Mouse (Mus musculus) midbrain, embryonic 16.5 days (tissue): ENCODE measurements around the gene Olfr378. TPM values are rescaled to one million over a fixed set of nuclear protein-coding genes. Genes with fewer than 3 reads are reported as not detected.

ENCODE experiments used
- ATAC-seq: fragments of 200-750 bp; cut with Nextera tagmentation; 2 replicates; pipeline ENCODE4 v1.8.0; 2017; ENCODE audit warnings: moderate TSS enrichment
- H3K27ac ChIP-seq: fragments of 300-500 bp; sonication (generic); 2 replicates; pipeline ENCODE4 v1.5.1; 2014; ENCODE audit warnings: mild to moderate bottlenecking, low read length, mixed read lengths
- H3K27me3 ChIP-seq: fragments of 300-500 bp; sonication (generic); 2 replicates; pipeline ENCODE4 v1.6.1; 2014; ENCODE audit warnings: low read depth, low read length, mixed read lengths; ENCODE audit not compliant: control insufficient read depth, insufficient read depth
- H3K36me3 ChIP-seq: fragments of 300-500 bp; sonication (generic); 2 replicates; pipeline ENCODE4 v1.6.1; 2014; ENCODE audit warnings: mild to moderate bottlenecking, low read length, moderate library complexity, mixed read lengths; ENCODE audit not compliant: control insufficient read depth, insufficient read depth
- H3K4me1 ChIP-seq: fragments of 300-500 bp; sonication (generic); 2 replicates; pipeline ENCODE4 v1.6.1; 2014; ENCODE audit warnings: mild to moderate bottlenecking, low read length, mixed read lengths; ENCODE audit not compliant: control insufficient read depth, insufficient read depth
- H3K4me2 ChIP-seq: fragments of 300-500 bp; sonication (generic); 2 replicates; pipeline ENCODE4 v1.6.1; 2014; ENCODE audit warnings: mild to moderate bottlenecking, low read length, mixed read lengths
- H3K4me3 ChIP-seq: fragments of 300-500 bp; sonication (generic); 2 replicates; pipeline ENCODE4 v1.5.1; 2014; ENCODE audit warnings: low read depth, mild to moderate bottlenecking, low read length, moderate library complexity, mixed read lengths
- H3K9ac ChIP-seq: fragments of 300-500 bp; sonication (generic); 2 replicates; pipeline ENCODE4 v1.6.1; 2014; ENCODE audit warnings: low read depth, low read length, mixed read lengths
- H3K9me3 ChIP-seq: fragments of 300-500 bp; sonication (generic); replicated peaks from 2 replicates; pipeline ENCODE4 v1.6.1; 2014; ENCODE audit warnings: mild to moderate bottlenecking, low read length, mixed read lengths; ENCODE audit not compliant: control insufficient read depth, poor library complexity, severe bottlenecking
- WGBS: fragments of 180-500 bp; shearing (Covaris S2); extraction: QIAGEN DNeasy Blood & Tissue Kit; methylation state at CpG from one replicate; pipeline ENCODE4 v1.1.7; 2014; 5-methylcytosine and 5-hydroxymethylcytosine counted together
- polyA plus RNA-seq: library from polyadenylated mRNA; unstranded; fragments of >200 nt; fragmentation: Nextera tagmentation; extraction: Ambion mirVana; gene quantifications from 2 replicates; pipeline ENCODE4 v1.2.1, GENCODE M21; 2015

The Olfr378 gene
- polyA plus RNA-seq: not detected in 2 replicates

DNA sequence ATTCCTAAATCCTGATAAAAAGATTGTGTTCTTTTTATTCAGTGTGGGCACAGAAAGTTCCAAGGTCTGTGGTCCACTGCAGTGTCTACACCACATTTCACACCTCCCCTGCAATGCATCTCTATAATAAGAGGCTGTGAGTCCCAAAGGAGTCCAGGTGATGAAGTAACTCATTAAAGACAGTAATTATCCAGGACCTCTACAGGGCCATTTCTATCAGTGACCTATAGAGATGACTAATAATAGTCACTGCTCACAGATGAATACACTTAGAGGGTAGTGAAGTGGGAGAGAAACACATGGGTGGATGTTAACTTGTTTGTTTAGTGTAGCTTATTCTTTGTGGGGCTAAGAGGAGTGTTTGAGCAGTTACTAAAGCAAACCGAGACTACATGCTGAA is at the start of gene Olfr378:
Olfr378 (minus strand) TSS at position 101 of the 400 bp plus-strand sequence.
- Histone ChIP-seq H3K27me3 (no peaks in the 10 kb centered on the region), H3K9ac (no peak within 1 kb of the TSS), H3K4me2 (no peak within 1 kb of the TSS), H3K27ac (no peak within 1 kb of the TSS), H3K36me3 (no peaks in the 10 kb centered on the region), H3K9me3 (peaks cover 10% of the 10 kb centered on the region; the same call in 1 of the 2 replicates), H3K4me1 (no peaks in the 10 kb centered on the region), H3K4me3 (no peak within 1 kb of the TSS)
- no peak for ATAC-seq
- 86% methylated on average over 1 of the region's 1 CpGs for WGBS

DNA sequence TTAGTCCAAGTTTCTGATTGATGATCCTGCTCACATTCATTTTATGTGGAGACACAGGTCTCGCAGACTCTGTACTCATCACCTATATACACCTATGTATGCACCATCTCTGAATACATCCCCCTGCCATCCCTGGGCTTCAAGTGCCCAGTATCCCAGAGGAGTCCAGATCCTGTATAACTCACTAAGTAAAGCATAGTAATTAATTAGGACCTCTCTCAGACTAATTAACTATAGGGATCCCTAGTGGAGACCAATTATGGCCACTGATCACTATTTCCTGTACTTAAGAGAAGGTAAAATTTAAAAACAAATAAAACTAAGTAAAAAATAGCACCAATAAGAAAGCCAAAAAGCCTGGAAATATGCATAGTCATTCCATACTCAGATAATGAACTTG is 29.1 kb upstream of the Olfr378 start, which contains the start of gene Olfr380:
Olfr380 (minus strand) TSS at position 101 of the 400 bp plus-strand sequence.
- Histone ChIP-seq H3K4me3 (no peak within 1 kb of the TSS), H3K9me3 (no peaks in the 10 kb centered on the region), H3K9ac (no peak within 1 kb of the TSS), H3K27ac (no peak within 1 kb of the TSS), H3K4me2 (no peak within 1 kb of the TSS), H3K36me3 (no peaks in the 10 kb centered on the region), H3K27me3 (no peaks in the 10 kb centered on the region), H3K4me1 (no peaks in the 10 kb centered on the region)
- 82% methylated on average over 1 of the region's 1 CpGs for WGBS
- no peak for ATAC-seq

DNA sequence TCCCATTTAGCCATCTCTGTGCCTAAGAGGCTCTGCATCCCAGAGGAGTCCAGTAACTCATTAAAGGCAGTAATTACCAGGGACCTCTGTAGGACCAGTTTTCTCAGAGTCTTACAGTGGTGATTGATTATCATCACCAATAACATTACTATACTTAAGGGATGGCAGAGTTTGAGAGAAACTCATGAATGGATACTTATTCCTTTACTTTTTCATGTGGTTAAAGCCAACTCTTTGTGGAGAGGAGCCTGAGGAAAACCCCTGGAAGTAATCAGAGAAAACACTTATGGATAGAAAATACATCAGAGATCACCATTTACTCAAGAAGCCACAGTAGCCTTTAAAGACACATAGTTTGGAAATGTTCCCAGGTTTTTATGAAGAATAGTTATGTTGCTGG is 28.8 kb downstream of the Olfr378 start, which contains the start of gene Olfr1:
Olfr1 (minus strand) TSS at position 101 of the 400 bp plus-strand sequence.
- 0 out of 2 replicates have a peak, but pooled peaks cover 2% of the 10 kb centered on the region for H3K9me3 ChIP-seq
- H3K27me3 ChIP-seq: no peaks in the 10 kb centered on the region

DNA sequence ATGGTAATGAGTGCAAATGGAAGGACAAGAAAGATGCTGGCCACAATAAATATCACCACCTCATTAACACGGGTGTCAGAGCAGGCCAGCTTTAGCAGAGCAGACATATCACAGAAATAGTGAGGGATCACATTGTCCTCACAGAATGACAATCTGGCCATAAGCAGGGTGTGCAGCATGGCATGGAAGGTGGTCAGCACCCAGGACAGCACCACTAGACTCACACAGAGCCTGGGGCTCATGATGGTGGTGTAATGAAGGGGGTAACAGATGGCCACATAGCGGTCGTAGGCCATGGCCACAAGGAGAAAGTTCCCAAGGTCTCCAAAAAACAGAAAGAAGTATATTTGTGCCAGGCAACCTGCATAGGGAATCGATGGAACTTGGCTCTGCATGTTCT is 32.9 kb downstream of the Olfr378 start:
- Histone ChIP-seq H3K9ac (no peak overlapping the region), H3K4me3 (no peak overlapping the region), H3K9me3 (no peaks in the 10 kb centered on the region), H3K4me2 (no peak overlapping the region), H3K36me3 (no peaks in the 10 kb centered on the region), H3K27ac (no peak overlapping the region), H3K27me3 (no peaks in the 10 kb centered on the region), H3K4me1 (no peaks in the 10 kb centered on the region)
- 68% methylated on average over 4 of the region's 4 CpGs for WGBS
- no peak for ATAC-seq

More for the DNA sequence above, 28.8 kb downstream of the Olfr378 start, which contains the start of gene Olfr1:
- no peak within 1 kb of the TSS for H3K4me3 ChIP-seq
- no peak within 1 kb of the TSS for H3K9ac ChIP-seq
- ATAC-seq: no peak
- no peak within 1 kb of the TSS for H3K4me2 ChIP-seq
- no peak within 1 kb of the TSS for H3K27ac ChIP-seq
- H3K36me3 ChIP-seq: no peaks in the 10 kb centered on the region
- H3K4me1 ChIP-seq: no peaks in the 10 kb centered on the region

Other genes starting within 250 kb of the Olfr378 start
- gene Ctns, start 229.4 kb downstream of the Olfr378 start, polyA plus RNA-seq: 18.6 and 20.1 TPM in 2 replicates
- gene Shpk, start 229.0 kb downstream of the Olfr378 start, polyA plus RNA-seq: 2.1 and 2.4 TPM in 2 replicates
- gene Trpv1, start 194.2 kb downstream of the Olfr378 start, polyA plus RNA-seq: 0.20 and 0.38 TPM in 2 replicates
- 0.19 and 0.31 TPM in 2 replicates for gene Trpv3, start 161.1 kb downstream of the Olfr378 start, polyA plus RNA-seq
- gene Aspa, start 98.9 kb downstream of the Olfr378 start, polyA plus RNA-seq: 0.67 and 1.8 TPM in 2 replicates
- not detected in 2 replicates for gene Gm49340, start 98.7 kb downstream of the Olfr378 start, polyA plus RNA-seq
- gene Spata22, start 98.7 kb downstream of the Olfr378 start, polyA plus RNA-seq: 0.29 TPM in 1 of 2 replicates, not detected in the other
- not detected in 2 replicates for gene Olfr20, start 77.7 kb downstream of the Olfr378 start, polyA plus RNA-seq
- gene Olfr376, start 57.2 kb downstream of the Olfr378 start, polyA plus RNA-seq: not detected in 2 replicates
- not detected in 2 replicates for gene Olfr1, start 28.9 kb downstream of the Olfr378 start, polyA plus RNA-seq
- gene Olfr380, start 29.0 kb upstream of the Olfr378 start, polyA plus RNA-seq: not detected in 2 replicates
- not detected in 2 replicates for gene Olfr381, start 63.1 kb upstream of the Olfr378 start, polyA plus RNA-seq
- gene Olfr382, start 88.7 kb upstream of the Olfr378 start, polyA plus RNA-seq: not detected in 2 replicates
- gene Olfr385, start 164.5 kb upstream of the Olfr378 start, polyA plus RNA-seq: not detected in 2 replicates
- gene Olfr384, start 170.1 kb upstream of the Olfr378 start, polyA plus RNA-seq: not detected in 2 replicates